Mouse (Mus musculus) spleen, embryonic (tissue): ENCODE results near the gene Prmt3.

ENCODE experiments used
- CTCF ChIA-PET: fragments of 350-600 bp; sonication (Branson Sonifier 250); formaldehyde crosslinking; loops from one replicate; lab custom pipeline; 2022; lab: Charles Lee

Prmt3 gene

GRCm38 (mm10) chr7:49853342-49854181, 75.4 kb downstream of the Prmt3 start:
- CTCF ChIA-PET, result no interaction called here

- CTCF ChIA-PET, result no interaction called here
These were observed 79.2 kb downstream of the Prmt3 start for GRCm38 (mm10) chr7:49857347-49857746.

GRCm38 (mm10) chr7:49858257-49858656, 80.1 kb downstream of the Prmt3 start:
- CTCF ChIA-PET, result interaction anchor here (0.6 kb wide), 1 partner anchor 123 kb away, joined by 10 read pairs; no protein-coding TSS in a partner anchor

GRCm38 (mm10) chr7:49859820-49860219, 81.7 kb downstream of the Prmt3 start:
- CTCF ChIA-PET, result no interaction called here

- CTCF ChIA-PET, result no interaction called here
These were observed 83.0 kb downstream of the Prmt3 start for GRCm38 (mm10) chr7:49861196-49861595.

GRCm38 (mm10) chr7:49863753-49864152, 85.6 kb downstream of the Prmt3 start:
- CTCF ChIA-PET, result no interaction called here

GRCm38 (mm10) chr7:49869656-49870055, 91.5 kb downstream of the Prmt3 start:
- CTCF ChIA-PET, result no interaction called here

GRCm38 (mm10) chr7:49870276-49870675, 92.1 kb downstream of the Prmt3 start:
- CTCF ChIA-PET, result no interaction called here

- CTCF ChIA-PET, result no interaction called here
These were observed 99.2 kb downstream of the Prmt3 start for GRCm38 (mm10) chr7:49877307-49877706.

- CTCF ChIA-PET, result no interaction called here
These were observed 100.9 kb downstream of the Prmt3 start for GRCm38 (mm10) chr7:49879051-49879450.

GRCm38 (mm10) chr7:49879998-49880707, 102.0 kb downstream of the Prmt3 start:
- CTCF ChIA-PET, result no interaction called here

GRCm38 (mm10) chr7:49882288-49882687, 104.1 kb downstream of the Prmt3 start:
- CTCF ChIA-PET, result interaction anchor here (0.6 to 0.8 kb wide), 2 partner anchors 9 to 91 kb away, joined by 3 to 5 read pairs; no protein-coding TSS in a partner anchor

GRCm38 (mm10) chr7:49882694-49883389, 104.7 kb downstream of the Prmt3 start:
- CTCF ChIA-PET, result interaction anchor here (0.6 to 0.8 kb wide), 2 partner anchors 9 to 91 kb away, joined by 3 to 5 read pairs; no protein-coding TSS in a partner anchor

GRCm38 (mm10) chr7:49887776-49888390, 109.7 kb downstream of the Prmt3 start:
- CTCF ChIA-PET, result no interaction called here

GRCm38 (mm10) chr7:49894786-49895185, 116.6 kb downstream of the Prmt3 start:
- CTCF ChIA-PET, result no interaction called here

GRCm38 (mm10) chr7:49895296-49895695, 117.2 kb downstream of the Prmt3 start:
- CTCF ChIA-PET, result no interaction called here

- CTCF ChIA-PET, result no interaction called here
These were observed 123.9 kb downstream of the Prmt3 start for GRCm38 (mm10) chr7:49902003-49902552.

GRCm38 (mm10) chr7:49907191-49908171, 129.3 kb downstream of the Prmt3 start:
- CTCF ChIA-PET, result no interaction called here
